Mouse (Mus musculus) CD8-positive naive resting alpha-beta T cell, adult 2 months (primary cell): ENCODE data around the gene Kcna10.
A peak's percentile ranks its signal among the peaks of the same experiment; 100 is the strongest.

Experiments
- DNase-seq, 2 experiments: peaks; one replicate each; pipeline ENCODE4 v3.0.0; 2022; ENCODE audit warnings: low read depth in 2 of 2, low spot score in 2 of 2

Gene Kcna10

GRCm38 (mm10) chr3:107201310-107202180, 18.7 kb downstream of the Kcna10 start:
- no peak for DNase-seq

GRCm38 (mm10) chr3:107204413-107204812, 21.6 kb downstream of the Kcna10 start:
- no peak for DNase-seq

- no peak for DNase-seq
Observed at GRCm38 (mm10) chr3:107205170-107205569, 22.3 kb downstream of the Kcna10 start.

GRCm38 (mm10) chr3:107205994-107206393, 23.1 kb downstream of the Kcna10 start:
- DNase-seq = peak; percentile 55 to 65

- DNase-seq = no peak
Observed at GRCm38 (mm10) chr3:107206490-107207150, 23.8 kb downstream of the Kcna10 start.

GRCm38 (mm10) chr3:107207625-107208253, 24.9 kb downstream of the Kcna10 start:
- DNase-seq = no peak

- DNase-seq = no peak
Observed at GRCm38 (mm10) chr3:107214606-107215005, 31.8 kb downstream of the Kcna10 start.

- DNase-seq = no peak
Observed at GRCm38 (mm10) chr3:107216400-107217100, 33.7 kb downstream of the Kcna10 start.

- no peak for DNase-seq
Observed at GRCm38 (mm10) chr3:107217101-107217480, 34.2 kb downstream of the Kcna10 start.

- no peak for DNase-seq
Observed at GRCm38 (mm10) chr3:107218572-107218971, 35.7 kb downstream of the Kcna10 start.

GRCm38 (mm10) chr3:107221608-107222007, 38.8 kb downstream of the Kcna10 start, which contains the start of gene Cym:
Cym (minus strand) TSS chr3:107221732.
- DNase-seq = no peak

GRCm38 (mm10) chr3:107223230-107223629, 40.4 kb downstream of the Kcna10 start:
- DNase-seq = no peak

- DNase-seq = no peak
Observed at GRCm38 (mm10) chr3:107225820-107226219, 43.0 kb downstream of the Kcna10 start.

- no peak for DNase-seq
Observed at GRCm38 (mm10) chr3:107229221-107229620, 46.4 kb downstream of the Kcna10 start.

GRCm38 (mm10) chr3:107229822-107230221, 47.0 kb downstream of the Kcna10 start:
- DNase-seq = no peak

GRCm38 (mm10) chr3:107230527-107230926, 47.7 kb downstream of the Kcna10 start, which contains the start of gene A630076J17Rik:
A630076J17Rik (plus strand) TSS chr3:107230614.
- DNase-seq = no peak

- no peak for DNase-seq
Observed at GRCm38 (mm10) chr3:107231202-107231601, 48.3 kb downstream of the Kcna10 start.

GRCm38 (mm10) chr3:107233351-107233813, 50.5 kb downstream of the Kcna10 start:
- DNase-seq = peak; percentile 73 to 79

GRCm38 (mm10) chr3:107233945-107234344, 51.1 kb downstream of the Kcna10 start:
- no peak for DNase-seq

- DNase-seq = no peak
Observed at GRCm38 (mm10) chr3:107238051-107238450, 55.2 kb downstream of the Kcna10 start.

- DNase-seq = no peak
Observed at GRCm38 (mm10) chr3:107238471-107238980, 55.7 kb downstream of the Kcna10 start.
